Mouse (Mus musculus): ENCODE results near the gene Gm37240.

- TF ChIP-seq POLR2A (IDR thresholded peaks at IDR 0.05; ENCODE audit: borderline replicate concordance, low read depth, low read length) (no peak), CTCF (IDR thresholded peaks at IDR 0.05; ENCODE audit: low read depth, low read length) (no peak)
Observed at GRCm38 (mm10) chr3:85391111-85391510, 496.2 kb downstream of the Gm37240 start.

All from bone marrow macrophage, adult 2 months (primary cell).